In genomic region chr1:74389831-74390286, GRCm38 (mm10) we compare ENCODE assay signal across 9 mouse cellular contexts. TPM values are rescaled to one million over a fixed set of nuclear protein-coding genes. Genes with fewer than 3 reads are reported as not detected.
DNase-seq lines count a peak whose midpoint lies in the region; ATAC-seq lines count a peak whose summit lies in the region.
"Had no signal": no experiment of that assay in that cellular context is flagged by ENCODE, and none has a peak within 500 bp of the region (broad histone marks: within the 10 kb centered on the region; RNA-seq: fewer than 3 reads in every experiment).

No protein-coding gene starts in this region.

- H3K27ac ChIP-seq in brown adipose tissue, adult 24 weeks (replicated peaks; ENCODE audit: low read depth, low read length): peak overlapping the region; percentile 81
- peak overlapping the region; percentile 67 to 100 for H3K27ac ChIP-seq in heart, embryonic 14.5 days (replicated peaks in 1 of 2; ENCODE audit: control insufficient read depth in 1 of 2, insufficient read depth in 1 of 2, low read depth in 2 of 2, low read length in 2 of 2)
- no peak overlapping the region for H3K27ac ChIP-seq in midbrain, embryonic 12.5 days (replicated peaks)

- no peak for ATAC-seq in cerebellum, adult (ENCODE audit: insufficient number of reproducible peaks, low FRiP score, low TSS enrichment)
- peak; percentile 11 for ATAC-seq in heart, embryonic 14.5 days (ENCODE audit: insufficient number of reproducible peaks, insufficient read depth, low FRiP score, low read depth)
- ATAC-seq in midbrain, embryonic 12.5 days (ENCODE audit: low FRiP score, low read depth): no peak
- ATAC-seq: Patski had no signal

- peaks cover 8% of the 10 kb centered on the region; the same call in 1 of the 2 replicates for H3K4me1 ChIP-seq in brown adipose tissue, adult 24 weeks (ENCODE audit: control insufficient read depth, insufficient read depth, insufficient read length, low read length)
- H3K4me1 ChIP-seq in heart, embryonic 14.5 days (ENCODE audit: control insufficient read depth in 2 of 2, insufficient read depth in 2 of 2, low read length in 2 of 2): peaks cover 18 to 35% of the 10 kb centered on the region in 2 experiments
- peaks cover 34% of the 10 kb centered on the region for H3K4me1 ChIP-seq in midbrain, embryonic 12.5 days

- peaks cover 19% of the 10 kb centered on the region for H3K36me3 ChIP-seq in heart, embryonic 14.5 days (ENCODE audit: control insufficient read depth, insufficient read depth, low read length)
- peaks cover 13% of the 10 kb centered on the region for H3K36me3 ChIP-seq in midbrain, embryonic 12.5 days

- peak overlapping the region; percentile 99 for H3K4me2 ChIP-seq in heart, embryonic 14.5 days (ENCODE audit: low read length)
- H3K4me2 ChIP-seq in midbrain, embryonic 12.5 days (replicated peaks): peak overlapping the region; percentile 93

- H3K9ac ChIP-seq in heart, embryonic 14.5 days (ENCODE audit: low read length): peak overlapping the region; percentile 100
- H3K9ac ChIP-seq in midbrain, embryonic 12.5 days (replicated peaks): 0 out of 2 replicates have a peak overlapping the region, but pooled peaks have one; percentile 1

- DNase-seq in cerebellum, adult 8-10 months: peak; percentile 14
- peak; percentile 48 to 63 for DNase-seq in kidney, postnatal 4 days
- DNase-seq in thymus, postnatal 0 days (ENCODE audit: low spot score): peak; percentile 75
- no peak for DNase-seq in urinary bladder, postnatal 25 days (ENCODE audit: low spot score)

- H3K9me3 ChIP-seq in heart, embryonic 14.5 days (ENCODE audit: control insufficient read depth, low read length): no peaks in the 10 kb centered on the region
- H3K9me3 ChIP-seq in midbrain, embryonic 12.5 days: no peaks in the 10 kb centered on the region

- WGBS in heart, embryonic 14.5 days: 3% methylated on average over 29 of the region's 29 CpGs
- WGBS in midbrain, embryonic 12.5 days: 3% methylated on average over 29 of the region's 29 CpGs

- H3K27me3 ChIP-seq in heart, embryonic 14.5 days (ENCODE audit: control insufficient read depth, insufficient read depth, low read length): no peaks in the 10 kb centered on the region
- peaks cover 29% of the 10 kb centered on the region for H3K27me3 ChIP-seq in midbrain, embryonic 12.5 days
- H3K27me3 ChIP-seq: Patski had no signal

- H3K4me3 ChIP-seq in brown adipose tissue, adult 24 weeks (ENCODE audit: insufficient read depth, low read depth, low read length): peak overlapping the region; percentile 19
- H3K4me3 ChIP-seq in heart, embryonic 14.5 days (ENCODE audit: control insufficient read depth in 1 of 2, insufficient read depth in 1 of 2, low read depth in 1 of 2, low read length in 2 of 2): peak overlapping the region in 1 of 2 experiments; percentile 95; a peak in 2 of 4 replicates
- H3K4me3 ChIP-seq in midbrain, embryonic 12.5 days: peak overlapping the region; percentile 9

RNA-seq across cellular contexts. Expression of gene Ctdsp1, which starts 1.4 kb away (rescaled TPM):
- polyA plus RNA-seq in brown adipose tissue, adult 24 weeks (2012; ENCODE audit: insufficient read depth, insufficient read length, missing spikeins): 66.8 and 98.0 TPM in 2 replicates
- polyA plus RNA-seq in heart, embryonic 14.5 days (2014; fragmentation: Nextera tagmentation; extraction: Ambion mirVana): 67.3 and 67.8 TPM in 2 replicates
- polyA plus RNA-seq in midbrain, embryonic 12.5 days (2016; fragmentation: Nextera tagmentation; extraction: Ambion mirVana): 28.9 and 31.0 TPM in 2 replicates
- polyA plus RNA-seq in thymus, postnatal 0 days (2015; fragmentation: Nextera tagmentation; extraction: Ambion mirVana): 55.5 and 56.1 TPM in 2 replicates

RNA-seq across cellular contexts. Expression of gene Slc11a1, which starts 14.9 kb away (rescaled TPM):
- polyA plus RNA-seq in brown adipose tissue, adult 24 weeks (2012; ENCODE audit: insufficient read depth, insufficient read length, missing spikeins): 1.5 and 5.8 TPM in 2 replicates
- 4.4 and 4.9 TPM in 2 replicates for polyA plus RNA-seq in heart, embryonic 14.5 days (2014; fragmentation: Nextera tagmentation; extraction: Ambion mirVana)
- 2.3 and 2.4 TPM in 2 replicates for polyA plus RNA-seq in midbrain, embryonic 12.5 days (2016; fragmentation: Nextera tagmentation; extraction: Ambion mirVana)
- polyA plus RNA-seq in thymus, postnatal 0 days (2015; fragmentation: Nextera tagmentation; extraction: Ambion mirVana): 5.6 and 6.1 TPM in 2 replicates

RNA-seq across cellular contexts. Expression of gene Vil1, which starts 19.3 kb away (rescaled TPM):
- 0.46 and 1.1 TPM in 2 replicates for polyA plus RNA-seq in brown adipose tissue, adult 24 weeks (2012; ENCODE audit: insufficient read depth, insufficient read length, missing spikeins)
- 0.27 and 0.38 TPM in 2 replicates for polyA plus RNA-seq in heart, embryonic 14.5 days (2014; fragmentation: Nextera tagmentation; extraction: Ambion mirVana)
- polyA plus RNA-seq in midbrain, embryonic 12.5 days (2016; fragmentation: Nextera tagmentation; extraction: Ambion mirVana): 0.28 and 0.55 TPM in 2 replicates
- polyA plus RNA-seq in thymus, postnatal 0 days (2015; fragmentation: Nextera tagmentation; extraction: Ambion mirVana): 0.29 and 0.30 TPM in 2 replicates

RNA-seq across cellular contexts. Expression of gene Catip, which starts 28.0 kb away (rescaled TPM):
- not detected in 2 replicates for polyA plus RNA-seq in brown adipose tissue, adult 24 weeks (2012; ENCODE audit: insufficient read depth, insufficient read length, missing spikeins)
- 0.34 and 0.55 TPM in 2 replicates for polyA plus RNA-seq in heart, embryonic 14.5 days (2014; fragmentation: Nextera tagmentation; extraction: Ambion mirVana)
- 0.58 and 0.66 TPM in 2 replicates for polyA plus RNA-seq in midbrain, embryonic 12.5 days (2016; fragmentation: Nextera tagmentation; extraction: Ambion mirVana)
- polyA plus RNA-seq in thymus, postnatal 0 days (2015; fragmentation: Nextera tagmentation; extraction: Ambion mirVana): 0.20 and 0.33 TPM in 2 replicates
